ENCODE assay signal across 13 mouse cellular contexts in genomic region chr8:120397444-120398411, GRCm38 (mm10).
DNase-seq lines count a peak whose midpoint lies in the region; ATAC-seq and TF ChIP-seq lines count a peak whose summit lies in the region.
"Had no signal": no experiment of that assay in that cellular context is flagged by ENCODE, and none has a peak within 500 bp of the region (broad histone marks: within the 10 kb centered on the region; RNA-seq: fewer than 3 reads in every experiment).

No protein-coding gene starts in this region.

- intact Hi-C loops in gastrocnemius, adult 2 months (cut with DNase I): no loop called here

- no peaks in the 10 kb centered on the region for H3K9me3 ChIP-seq in embryonic facial prominence, embryonic 15.5 days (replicated peaks)
- H3K9me3 ChIP-seq in liver, postnatal 0 days (ENCODE audit: low read length): no peaks in the 10 kb centered on the region
- no peaks in the 10 kb centered on the region for H3K9me3 ChIP-seq in midbrain, embryonic 14.5 days (ENCODE audit: control insufficient read depth, low read length)

- H3K4me3 ChIP-seq in embryonic facial prominence, embryonic 15.5 days (replicated peaks): no peak overlapping the region
- H3K4me3 ChIP-seq in liver, postnatal 0 days (ENCODE audit: low read depth, low read length): no peak overlapping the region
- no peak overlapping the region for H3K4me3 ChIP-seq in midbrain, embryonic 14.5 days (replicated peaks; ENCODE audit: low read depth, low read length)
- no peak overlapping the region for H3K4me3 ChIP-seq in gastrocnemius, adult 2 months

- peak; percentile 89 for DNase-seq in brain, embryonic 14.5 days (ENCODE audit: low read depth)
- DNase-seq in liver, postnatal 0 days: no peak
- peak; percentile 84 for DNase-seq in midbrain, embryonic 14.5 days
- no peak for DNase-seq in gastrocnemius, adult 2 months
- no peak for DNase-seq in adrenal gland, adult (ENCODE audit: inconsistent age in 2 of 2, low spot score in 1 of 2)
- DNase-seq in gastrocnemius, adult 18-20 months (ENCODE audit: low spot score): no peak
- no peak for DNase-seq in cerebellum, postnatal 25 days
- DNase-seq: adrenal gland, postnatal 14 days; gastrocnemius, postnatal 36 days; kidney, adult 11 months; left cerebral cortex, postnatal 4 days; spleen, adult 18-20 months had no signal

- TF ChIP-seq EP300 in liver, postnatal 0 days (IDR thresholded peaks at IDR 0.05; ENCODE audit: low read depth): no peak

- no peaks in the 10 kb centered on the region for H3K36me3 ChIP-seq in embryonic facial prominence, embryonic 15.5 days
- no peaks in the 10 kb centered on the region for H3K36me3 ChIP-seq in liver, postnatal 0 days (replicated peaks; ENCODE audit: insufficient read depth, low read length)
- H3K36me3 ChIP-seq in midbrain, embryonic 14.5 days (ENCODE audit: control insufficient read depth, insufficient read depth, low read length): no peaks in the 10 kb centered on the region

- H3K4me2 ChIP-seq in embryonic facial prominence, embryonic 15.5 days (replicated peaks): no peak overlapping the region
- H3K4me2 ChIP-seq in liver, postnatal 0 days (ENCODE audit: low read depth, low read length): no peak overlapping the region
- H3K4me2 ChIP-seq in midbrain, embryonic 14.5 days (ENCODE audit: low read length): peak overlapping the region; percentile 42

- ATAC-seq in embryonic facial prominence, embryonic 15.5 days (ENCODE audit: insufficient number of reproducible peaks, low FRiP score, low TSS enrichment, low read depth): no peak; the same call in 1 of the 2 replicates
- ATAC-seq in liver, postnatal 0 days: peak; percentile 59
- peak; percentile 59 for ATAC-seq in midbrain, embryonic 14.5 days (ENCODE audit: low FRiP score, low TSS enrichment)

- no peaks in the 10 kb centered on the region for H3K27me3 ChIP-seq in embryonic facial prominence, embryonic 15.5 days
- H3K27me3 ChIP-seq in liver, postnatal 0 days (ENCODE audit: insufficient read depth, low read length): no peaks in the 10 kb centered on the region
- no peaks in the 10 kb centered on the region for H3K27me3 ChIP-seq in midbrain, embryonic 14.5 days (ENCODE audit: control insufficient read depth, insufficient read depth, low read length)

- TF ChIP-seq CTCF in brain, embryonic 14.5 days (IDR thresholded peaks at IDR 0.05; ENCODE audit: borderline replicate concordance, extremely low read depth, insufficient read depth, insufficient read length): no peak
- no peak for TF ChIP-seq CTCF in liver, postnatal 0 days (IDR thresholded peaks at IDR 0.05; ENCODE audit: low read depth)
- no peak for TF ChIP-seq CTCF in gastrocnemius, adult 2 months (IDR thresholded peaks at IDR 0.05)

- WGBS in embryonic facial prominence, embryonic 15.5 days: 36% methylated on average over 15 of the region's 15 CpGs
- WGBS in liver, postnatal 0 days (ENCODE audit: insufficient replicate concordance): 47% methylated on average over 15 of the region's 15 CpGs
- 26% methylated on average over 15 of the region's 15 CpGs for WGBS in midbrain, embryonic 14.5 days

- H3K4me1 ChIP-seq in embryonic facial prominence, embryonic 15.5 days: peaks cover 57% of the 10 kb centered on the region
- H3K4me1 ChIP-seq in liver, postnatal 0 days (ENCODE audit: insufficient read depth): peaks cover 6% of the 10 kb centered on the region; the same call in 1 of the 2 replicates
- peaks cover 47% of the 10 kb centered on the region for H3K4me1 ChIP-seq in midbrain, embryonic 14.5 days (ENCODE audit: control insufficient read depth, insufficient read depth, low read length)

- peak overlapping the region; percentile 36; the same call in 1 of the 2 replicates for H3K27ac ChIP-seq in embryonic facial prominence, embryonic 15.5 days (replicated peaks)
- no peak overlapping the region for H3K27ac ChIP-seq in liver, postnatal 0 days (ENCODE audit: low read depth)
- peak overlapping the region; percentile 75 for H3K27ac ChIP-seq in midbrain, embryonic 14.5 days (replicated peaks; ENCODE audit: low read depth, low read length)
- H3K27ac ChIP-seq in gastrocnemius, adult 2 months: no peak overlapping the region

- H3K9ac ChIP-seq in embryonic facial prominence, embryonic 15.5 days: no peak overlapping the region
- no peak overlapping the region for H3K9ac ChIP-seq in liver, postnatal 0 days (replicated peaks)
- H3K9ac ChIP-seq in midbrain, embryonic 14.5 days (replicated peaks; ENCODE audit: low read length): no peak overlapping the region

- no peak for TF ChIP-seq POLR2A in brain, embryonic 14.5 days (IDR thresholded peaks at IDR 0.05; ENCODE audit: borderline replicate concordance, extremely low read depth, insufficient read depth, insufficient read length, poor library complexity, severe bottlenecking)

Comparison
In these comparisons a context has a peak if more than half of its experiments do, and no peak if none do; other contexts are left out.
1. DNase-seq: peak in brain, embryonic 14.5 days (single experiment) and midbrain, embryonic 14.5 days (single experiment); none in liver, postnatal 0 days (single experiment), gastrocnemius, adult 2 months (single experiment), adrenal gland, adult (0 of 2), gastrocnemius, adult 18-20 months (single experiment) and cerebellum, postnatal 25 days (0 of 2).
2. H3K27ac ChIP-seq: peak in embryonic facial prominence, embryonic 15.5 days (single experiment) and midbrain, embryonic 14.5 days (single experiment); none in liver, postnatal 0 days (single experiment) and gastrocnemius, adult 2 months (single experiment).